8 mouse cellular contexts compared by ENCODE assay signal in the genomic region with DNA sequence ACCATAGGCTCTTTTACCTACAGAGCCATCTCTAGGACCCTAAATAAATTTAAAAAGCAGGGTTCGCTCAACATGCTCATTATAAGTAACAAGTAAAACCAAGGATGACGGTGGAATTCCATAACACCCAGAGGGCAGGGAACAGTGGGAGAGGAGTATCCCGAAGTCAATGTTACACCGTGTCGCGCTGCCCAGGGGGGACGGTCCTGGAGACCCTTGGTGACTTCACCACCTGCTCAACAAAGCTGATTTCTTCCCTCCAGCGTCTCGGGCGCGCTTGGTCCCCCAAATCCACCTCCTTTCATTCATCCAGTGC. TPM values are rescaled to one million over a fixed set of nuclear protein-coding genes. Genes with fewer than 3 reads are reported as not detected.
DNase-seq lines count a peak whose midpoint lies in the region; ATAC-seq and TF ChIP-seq lines count a peak whose summit lies in the region.

No protein-coding gene starts in this region.

- H3K9ac ChIP-seq in liver, embryonic 12.5 days = no peak overlapping the region

- peak; percentile 15; the same call in 1 of the 2 replicates for TF ChIP-seq POLR2A in testis, adult 2 months (IDR thresholded peaks at IDR 0.05; ENCODE audit: control insufficient read depth, low read depth, low read length)

- peaks cover 10% of the 10 kb centered on the region for H3K4me1 ChIP-seq in testis, adult 2 months (ENCODE audit: control insufficient read depth, insufficient read depth, low read length)
- peaks cover 9% of the 10 kb centered on the region; the same call in 1 of the 2 replicates for H3K4me1 ChIP-seq in liver, embryonic 12.5 days

- no peaks in the 10 kb centered on the region for H3K36me3 ChIP-seq in testis, adult 2 months (ENCODE audit: control insufficient read depth, insufficient read depth, low read length)
- no peaks in the 10 kb centered on the region for H3K36me3 ChIP-seq in liver, embryonic 12.5 days

- peak overlapping the region; percentile 75 for H3K4me2 ChIP-seq in liver, embryonic 12.5 days

- H3K27ac ChIP-seq in gastrocnemius, adult 2 months = no peak overlapping the region; the same call in 1 of the 2 replicates
- H3K27ac ChIP-seq in testis, adult 2 months (ENCODE audit: control insufficient read depth, insufficient read depth, low read depth, low read length) = peak overlapping the region; percentile 89
- H3K27ac ChIP-seq in liver, embryonic 12.5 days = no peak overlapping the region

- no peak for ATAC-seq in liver, embryonic 12.5 days

- intact Hi-C loops in gastrocnemius, adult 2 months (cut with DNase I) = no loop called here

- no peak for TF ChIP-seq CTCF in gastrocnemius, adult 2 months (IDR thresholded peaks at IDR 0.05)
- TF ChIP-seq CTCF in testis, adult 2 months (IDR thresholded peaks at IDR 0.05; ENCODE audit: control insufficient read depth, insufficient read depth, insufficient replicate concordance, low read depth, low read length) = no peak

- no peaks in the 10 kb centered on the region for H3K27me3 ChIP-seq in testis, adult 2 months (ENCODE audit: control insufficient read depth, insufficient read depth, low read length)
- H3K27me3 ChIP-seq in liver, embryonic 12.5 days (replicated peaks) = peaks cover 40% of the 10 kb centered on the region

- peak overlapping the region; percentile 82 for H3K4me3 ChIP-seq in gastrocnemius, adult 2 months
- peak overlapping the region; percentile 97 for H3K4me3 ChIP-seq in testis, adult 2 months (ENCODE audit: control insufficient read depth, low read depth, low read length)
- H3K4me3 ChIP-seq in liver, embryonic 12.5 days = peak overlapping the region; percentile 59

- 9% methylated on average over 11 of the region's 11 CpGs for WGBS in liver, embryonic 12.5 days (ENCODE audit: insufficient replicate concordance)

- no peak for DNase-seq in gastrocnemius, adult 2 months
- no peak for DNase-seq in gastrocnemius, adult 8-10 months (ENCODE audit: low spot score in 2 of 2)
- no peak for DNase-seq in testis, postnatal 14 days (ENCODE audit: low spot score)
- DNase-seq in telencephalon, adult 2 months (ENCODE audit: low read depth, low spot score) = peak; percentile 6
- no peak for DNase-seq in MN1 (ENCODE audit: low spot score)
- no peak for DNase-seq in right cerebral cortex, postnatal 4 days

- H3K9me3 ChIP-seq in liver, embryonic 12.5 days (replicated peaks) = no peaks in the 10 kb centered on the region

RNA-seq across cellular contexts. Expression of a gene that starts 43.2 kb away (rescaled TPM):
- total RNA-seq in gastrocnemius, adult 2 months (2021) = 10 to 100 TPM; 33.3 to 63.8 TPM
- 10 to 100 TPM; 27.9 to 42.9 (median 37.3) TPM for total RNA-seq in gastrocnemius, adult 8-10 months (2022)
- polyA plus RNA-seq in testis, adult 2 months (2012; rRNA removed) = 15.3 and 21.8 TPM in 2 replicates
- polyA plus RNA-seq in liver, embryonic 12.5 days (2016; fragmentation: Nextera tagmentation; extraction: Ambion mirVana) = 103 and 110 TPM in 2 replicates
